Mouse (Mus musculus): ENCODE measurements around the gene Arrdc1.

- no peak for TF ChIP-seq ZC3H11A (IDR thresholded peaks at IDR 0.05; ENCODE audit: borderline replicate concordance, low read depth, low read length)
- no peak for TF ChIP-seq CHD2 (IDR thresholded peaks at IDR 0.05; ENCODE audit: low read depth, low read length)
- no peak for TF ChIP-seq ZNF384 (IDR thresholded peaks at IDR 0.05; ENCODE audit: low read depth, low read length)
Observed at GRCm38 (mm10) chr2:24926345-24926964, 8.6 kb downstream of the Arrdc1 start.
